Mouse (Mus musculus): ENCODE measurements at regions not wholly inside any gene's neighbourhood (a gene's known extent, or its start where the extent isn't known, plus 50 kb on each side); places are given as distances from the start of the nearest gene placed in this dataset.

- H3K27me3 ChIP-seq (ENCODE audit: control insufficient read depth, insufficient read depth, insufficient read length) = no peaks in the 10 kb centered on the region
- no peak overlapping the region for H3K4me3 ChIP-seq
- H3K4me2 ChIP-seq (ENCODE audit: low read depth) = no peak overlapping the region
- H3K36me3 ChIP-seq (ENCODE audit: control insufficient read depth, insufficient read depth) = no peaks in the 10 kb centered on the region
- no peak for TF ChIP-seq CEBPB (IDR thresholded peaks at IDR 0.05; ENCODE audit: insufficient read depth, poor library complexity, severe bottlenecking)
- no peak for TF ChIP-seq POLR2AphosphoS2 (IDR thresholded peaks at IDR 0.05; ENCODE audit: insufficient read length, low read depth)
- TF ChIP-seq TCF12 (IDR thresholded peaks at IDR 0.05; ENCODE audit: insufficient read depth, poor library complexity, severe bottlenecking) = no peak
- TF ChIP-seq MAX (IDR thresholded peaks at IDR 0.05; ENCODE audit: low read depth) = no peak
- no peak for TF ChIP-seq MYOD1 (IDR thresholded peaks at IDR 0.05; ENCODE audit: control insufficient read depth in 1 of 3, insufficient read length in 2 of 3, low read depth in 2 of 3)
- no peak for TF ChIP-seq USF1 (IDR thresholded peaks at IDR 0.05; ENCODE audit: low read depth)
- no peak for TF ChIP-seq MYOG (IDR thresholded peaks at IDR 0.05; ENCODE audit: control insufficient read depth in 1 of 3, insufficient read depth in 1 of 3, insufficient read length in 2 of 3, low read depth in 2 of 3)
- TF ChIP-seq E2F4 (IDR thresholded peaks at IDR 0.05; ENCODE audit: insufficient read depth) = no peak
- TF ChIP-seq SRF (IDR thresholded peaks at IDR 0.05; ENCODE audit: control insufficient read depth, insufficient read length, low read depth) = no peak
- TF ChIP-seq POLR2A (IDR thresholded peaks at IDR 0.05; ENCODE audit: insufficient read length, low read depth) = no peak
- no peak for TF ChIP-seq TCF3 (IDR thresholded peaks at IDR 0.05; ENCODE audit: insufficient read length, low read depth)
- no peak for TF ChIP-seq REST (IDR thresholded peaks at IDR 0.05; ENCODE audit: insufficient read depth, insufficient read length)
- no peak overlapping the region for H3ac ChIP-seq (ENCODE audit: control insufficient read depth, insufficient read length)
- no peaks in the 10 kb centered on the region for H3K79me2 ChIP-seq (ENCODE audit: control insufficient read depth, insufficient read depth)
These were observed 382.6 kb downstream of the Fat4 start for GRCm38 (mm10) chr3:39269388-39269787.

- no peak overlapping the region for H3K4me2 ChIP-seq (ENCODE audit: low read depth)
- no peak for TF ChIP-seq USF1 (IDR thresholded peaks at IDR 0.05; ENCODE audit: low read depth)
- no peak for TF ChIP-seq TCF12 (IDR thresholded peaks at IDR 0.05; ENCODE audit: insufficient read depth, poor library complexity, severe bottlenecking)
- TF ChIP-seq POLR2A (IDR thresholded peaks at IDR 0.05; ENCODE audit: insufficient read length, low read depth) = no peak
- no peak for TF ChIP-seq MAX (IDR thresholded peaks at IDR 0.05; ENCODE audit: low read depth)
- no peak for TF ChIP-seq TCF3 (IDR thresholded peaks at IDR 0.05; ENCODE audit: insufficient read length, low read depth)
- TF ChIP-seq POLR2AphosphoS2 (IDR thresholded peaks at IDR 0.05; ENCODE audit: insufficient read length, low read depth) = no peak
- TF ChIP-seq MYOG (IDR thresholded peaks at IDR 0.05; ENCODE audit: control insufficient read depth in 1 of 3, insufficient read depth in 1 of 3, insufficient read length in 2 of 3, low read depth in 2 of 3) = no peak
- TF ChIP-seq CEBPB (IDR thresholded peaks at IDR 0.05; ENCODE audit: insufficient read depth, poor library complexity, severe bottlenecking) = no peak
- TF ChIP-seq E2F4 (IDR thresholded peaks at IDR 0.05; ENCODE audit: insufficient read depth) = no peak
- TF ChIP-seq MYOD1 (IDR thresholded peaks at IDR 0.05; ENCODE audit: control insufficient read depth in 1 of 3, insufficient read length in 2 of 3, low read depth in 2 of 3) = no peak
- TF ChIP-seq SRF (IDR thresholded peaks at IDR 0.05; ENCODE audit: control insufficient read depth, insufficient read length, low read depth) = no peak
- TF ChIP-seq REST (IDR thresholded peaks at IDR 0.05; ENCODE audit: insufficient read depth, insufficient read length) = no peak
- no peak overlapping the region for H3K4me3 ChIP-seq
- no peaks in the 10 kb centered on the region for H3K79me2 ChIP-seq (ENCODE audit: control insufficient read depth, insufficient read depth)
- no peaks in the 10 kb centered on the region for H3K27me3 ChIP-seq (ENCODE audit: control insufficient read depth, insufficient read depth, insufficient read length)
- no peak overlapping the region for H3ac ChIP-seq (ENCODE audit: control insufficient read depth, insufficient read length)
- no peaks in the 10 kb centered on the region for H3K36me3 ChIP-seq (ENCODE audit: control insufficient read depth, insufficient read depth)
These were observed 385.9 kb downstream of the Fat4 start for GRCm38 (mm10) chr3:39272616-39273015.

- Histone ChIP-seq H3K36me3 (ENCODE audit: control insufficient read depth, insufficient read depth) (no peaks in the 10 kb centered on the region), H3ac (ENCODE audit: control insufficient read depth, insufficient read length) (no peak overlapping the region), H3K79me2 (ENCODE audit: control insufficient read depth, insufficient read depth) (no peaks in the 10 kb centered on the region), H3K27me3 (ENCODE audit: control insufficient read depth, insufficient read depth, insufficient read length) (no peaks in the 10 kb centered on the region), H3K4me2 (ENCODE audit: low read depth) (no peak overlapping the region), H3K4me3 (no peak overlapping the region)
- TF ChIP-seq MYOD1 (IDR thresholded peaks at IDR 0.05; ENCODE audit: control insufficient read depth in 1 of 3, insufficient read length in 2 of 3, low read depth in 2 of 3) (no peak), POLR2AphosphoS2 (IDR thresholded peaks at IDR 0.05; ENCODE audit: insufficient read length, low read depth) (no peak), POLR2A (IDR thresholded peaks at IDR 0.05; ENCODE audit: insufficient read length, low read depth) (no peak), USF1 (IDR thresholded peaks at IDR 0.05; ENCODE audit: low read depth) (no peak), MYOG (IDR thresholded peaks at IDR 0.05; ENCODE audit: control insufficient read depth in 1 of 3, insufficient read depth in 1 of 3, insufficient read length in 2 of 3, low read depth in 2 of 3) (no peak), CEBPB (IDR thresholded peaks at IDR 0.05; ENCODE audit: insufficient read depth, poor library complexity, severe bottlenecking) (no peak), REST (IDR thresholded peaks at IDR 0.05; ENCODE audit: insufficient read depth, insufficient read length) (no peak)
These were observed 390.2 kb downstream of the Fat4 start for GRCm38 (mm10) chr3:39276897-39277296.

- H3K4me2 ChIP-seq (ENCODE audit: low read depth) = no peak overlapping the region
- no peaks in the 10 kb centered on the region for H3K79me2 ChIP-seq (ENCODE audit: control insufficient read depth, insufficient read depth)
- no peak for TF ChIP-seq SRF (IDR thresholded peaks at IDR 0.05; ENCODE audit: control insufficient read depth, insufficient read length, low read depth)
- TF ChIP-seq USF1 (IDR thresholded peaks at IDR 0.05; ENCODE audit: low read depth) = no peak
- no peak for TF ChIP-seq MYOG (IDR thresholded peaks at IDR 0.05; ENCODE audit: control insufficient read depth in 1 of 3, insufficient read depth in 1 of 3, insufficient read length in 2 of 3, low read depth in 2 of 3)
- no peak for TF ChIP-seq POLR2A (IDR thresholded peaks at IDR 0.05; ENCODE audit: insufficient read length, low read depth)
- no peak for TF ChIP-seq MAX (IDR thresholded peaks at IDR 0.05; ENCODE audit: low read depth)
- TF ChIP-seq CEBPB (IDR thresholded peaks at IDR 0.05; ENCODE audit: insufficient read depth, poor library complexity, severe bottlenecking) = no peak
- no peak for TF ChIP-seq TCF12 (IDR thresholded peaks at IDR 0.05; ENCODE audit: insufficient read depth, poor library complexity, severe bottlenecking)
- no peak for TF ChIP-seq MYOD1 (IDR thresholded peaks at IDR 0.05; ENCODE audit: control insufficient read depth in 1 of 3, insufficient read length in 2 of 3, low read depth in 2 of 3)
- H3ac ChIP-seq (ENCODE audit: control insufficient read depth, insufficient read length) = no peak overlapping the region
- no peaks in the 10 kb centered on the region for H3K27me3 ChIP-seq (ENCODE audit: control insufficient read depth, insufficient read depth, insufficient read length)
- H3K36me3 ChIP-seq (ENCODE audit: control insufficient read depth, insufficient read depth) = no peaks in the 10 kb centered on the region
- H3K4me3 ChIP-seq = no peak overlapping the region
These were observed 390.6 kb downstream of the Fat4 start for GRCm38 (mm10) chr3:39277310-39277709.

GRCm38 (mm10) chr3:39295255-39295654 lies 408.5 kb downstream of the Fat4 start:
- Histone ChIP-seq H3K27me3 (ENCODE audit: control insufficient read depth, insufficient read depth, insufficient read length) (no peaks in the 10 kb centered on the region), H3ac (ENCODE audit: control insufficient read depth, insufficient read length) (no peak overlapping the region), H3K4me2 (ENCODE audit: low read depth) (no peak overlapping the region), H3K4me3 (no peak overlapping the region), H3K36me3 (ENCODE audit: control insufficient read depth, insufficient read depth) (no peaks in the 10 kb centered on the region), H3K79me2 (ENCODE audit: control insufficient read depth, insufficient read depth) (no peaks in the 10 kb centered on the region)
- TF ChIP-seq E2F4 (IDR thresholded peaks at IDR 0.05; ENCODE audit: insufficient read depth) = no peak
- no peak for TF ChIP-seq MYOG (IDR thresholded peaks at IDR 0.05; ENCODE audit: control insufficient read depth in 1 of 3, insufficient read depth in 1 of 3, insufficient read length in 2 of 3, low read depth in 2 of 3)
- TF ChIP-seq TCF3 (IDR thresholded peaks at IDR 0.05; ENCODE audit: insufficient read length, low read depth) = no peak
- TF ChIP-seq MAX (IDR thresholded peaks at IDR 0.05; ENCODE audit: low read depth) = no peak
- no peak for TF ChIP-seq POLR2A (IDR thresholded peaks at IDR 0.05; ENCODE audit: insufficient read length, low read depth)

Measured in myocyte (in vitro differentiated cells).